Mouse (Mus musculus) cerebellum, adult 2 months (tissue): ENCODE results near the gene Ift46.

Source experiments
- CTCF ChIP-seq: fragments of 200-500 bp; IDR thresholded peaks from 2 replicates; pipeline ENCODE4 v1.5.1; 2011; ENCODE audit warnings: low read depth, mild to moderate bottlenecking, control low read depth, low read length, moderate library complexity, borderline replicate concordance; ENCODE audit not compliant: insufficient read depth
- POLR2A ChIP-seq: fragments of 200-500 bp; IDR thresholded peaks from 2 replicates; pipeline ENCODE4 v1.6.1; 2011; ENCODE audit warnings: low read length, control low read depth, borderline replicate concordance; ENCODE audit not compliant: insufficient read depth

GRCm38 (mm10) chr9:44721154-44721876 lies 46.4 kb upstream of the Ift46 start:
- TF ChIP-seq CTCF = peak; percentile 25; the same call in 1 of the 2 replicates
- no peak for TF ChIP-seq POLR2A
